Mouse (Mus musculus): ENCODE results near the gene Adgrl3. TPM values are rescaled to one million over a fixed set of nuclear protein-coding genes. Genes with fewer than 3 reads are reported as not detected.

Adgrl3 gene
- total RNA-seq, 1 experiment from 2014 or later, result 1.4 TPM

DNA sequence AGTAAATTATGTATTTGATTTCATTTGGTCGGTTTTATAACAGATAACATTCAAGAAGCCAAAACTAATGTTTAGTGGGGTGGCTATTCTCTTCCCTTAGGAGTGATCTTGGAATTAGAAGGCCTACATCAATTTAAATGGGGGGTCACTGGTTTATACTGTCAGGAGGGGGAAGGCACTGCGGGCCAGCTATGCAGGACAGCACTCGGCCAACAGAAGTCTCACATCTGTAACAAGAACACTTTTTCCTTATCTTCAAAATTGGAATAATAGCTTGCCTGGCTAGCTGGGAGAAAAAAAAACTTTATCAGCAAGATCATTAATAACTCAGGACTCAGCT, 325.1 kb downstream of the Adgrl3 start:
- ATAC-seq (ENCODE audit: extremely low read depth, insufficient number of reproducible peaks, low FRiP score, poor library complexity, severe bottlenecking), result no peak

DNA sequence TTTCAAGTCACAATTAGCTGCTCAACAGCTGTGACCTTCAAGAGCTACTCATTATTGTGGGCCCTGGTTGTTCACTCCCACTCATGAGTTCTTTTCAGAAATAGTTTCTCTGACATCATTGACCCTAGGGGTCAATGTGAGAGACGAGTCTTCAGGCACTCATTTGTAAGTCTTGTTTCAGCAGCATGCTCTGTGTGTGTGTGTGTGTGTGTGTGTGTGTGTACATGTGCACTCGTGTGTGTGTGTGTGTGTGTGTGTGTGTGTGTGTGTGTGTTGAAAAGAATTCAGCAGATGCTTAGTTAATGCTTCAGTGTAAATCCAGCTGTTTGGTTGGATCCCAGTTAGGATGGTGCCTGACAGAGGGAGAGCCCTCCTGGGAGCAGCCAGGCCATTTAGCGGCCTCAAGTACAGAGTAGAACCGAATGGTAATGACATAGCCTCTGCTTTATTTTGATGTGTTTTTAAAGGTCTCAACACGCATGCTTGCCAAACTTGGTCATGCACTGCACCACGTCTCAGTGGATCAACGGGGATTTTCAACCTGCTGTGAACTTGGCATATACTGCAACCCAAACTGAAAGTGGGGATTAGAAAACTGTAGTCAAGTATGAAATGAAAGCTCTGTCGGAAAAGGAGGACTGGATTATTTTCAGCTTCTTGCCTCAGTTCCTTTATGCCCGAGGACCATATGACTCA, 325.6 kb downstream of the Adgrl3 start:
- no peak for ATAC-seq (ENCODE audit: extremely low read depth, insufficient number of reproducible peaks, low FRiP score, poor library complexity, severe bottlenecking)

DNA sequence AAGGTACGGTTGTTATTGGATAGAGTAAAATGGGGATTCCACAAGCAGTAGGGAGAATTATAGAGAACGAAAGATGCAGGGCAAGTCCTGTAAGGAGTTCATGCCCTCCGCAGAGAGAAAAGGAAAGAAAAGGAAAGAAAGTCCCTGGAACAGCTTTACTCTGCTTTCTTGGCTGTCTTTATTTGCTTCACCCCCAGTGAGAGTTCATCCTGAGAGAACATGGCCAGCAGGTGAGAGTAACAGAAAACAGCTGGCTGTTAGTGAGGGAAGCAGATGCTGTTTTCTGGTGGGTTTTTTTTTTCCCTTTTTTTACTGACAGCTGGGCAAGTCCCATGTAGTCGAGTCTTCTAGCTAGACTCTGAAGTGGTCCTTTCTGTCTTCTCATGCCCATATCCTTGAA, 327.6 kb downstream of the Adgrl3 start:
- ATAC-seq (ENCODE audit: extremely low read depth, insufficient number of reproducible peaks, low FRiP score, poor library complexity, severe bottlenecking), result no peak

DNA sequence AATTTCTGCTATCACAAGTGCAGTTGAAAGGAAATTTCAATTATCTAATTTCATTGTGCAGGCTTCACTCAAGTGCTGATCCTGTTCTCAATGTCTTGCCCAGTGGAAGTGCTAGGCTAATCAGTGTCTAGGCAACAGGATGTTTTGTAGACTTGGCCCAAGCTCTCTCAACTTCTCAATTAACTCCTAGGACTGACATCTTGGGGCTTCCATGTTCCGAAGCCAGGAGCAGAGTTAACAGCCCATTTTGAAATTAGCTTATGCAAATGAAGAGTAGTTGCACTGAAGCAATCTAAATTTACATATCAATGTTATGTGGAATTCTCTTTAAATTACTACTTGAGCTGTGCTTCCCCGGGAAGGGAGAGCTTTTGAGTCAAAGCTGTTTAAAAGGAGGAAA, 339.6 kb downstream of the Adgrl3 start:
- ATAC-seq (ENCODE audit: extremely low read depth, insufficient number of reproducible peaks, low FRiP score, poor library complexity, severe bottlenecking), result no peak

DNA sequence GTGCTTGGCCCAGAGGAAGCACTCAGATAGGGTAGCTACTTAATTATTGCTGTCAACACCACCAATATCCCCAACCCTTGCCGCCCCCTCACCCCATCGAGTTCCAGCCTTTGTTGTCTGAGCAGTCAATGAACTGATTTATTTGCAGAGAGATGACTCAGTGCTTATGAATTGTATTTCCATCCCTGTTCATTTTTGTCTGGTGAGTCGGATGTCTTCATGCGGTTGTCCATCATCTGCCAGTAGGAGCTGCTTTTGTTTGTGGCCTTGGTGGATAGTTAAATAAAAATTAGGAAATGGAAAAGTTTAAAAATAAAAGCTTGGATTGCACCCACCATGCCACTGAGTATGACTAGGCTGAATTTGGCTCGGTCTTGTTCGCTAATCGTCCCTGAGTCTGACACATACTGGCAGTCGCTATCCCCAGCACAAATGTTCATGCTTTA, 344.3 kb downstream of the Adgrl3 start:
- ATAC-seq (ENCODE audit: extremely low read depth, insufficient number of reproducible peaks, low FRiP score, poor library complexity, severe bottlenecking), result no peak

DNA sequence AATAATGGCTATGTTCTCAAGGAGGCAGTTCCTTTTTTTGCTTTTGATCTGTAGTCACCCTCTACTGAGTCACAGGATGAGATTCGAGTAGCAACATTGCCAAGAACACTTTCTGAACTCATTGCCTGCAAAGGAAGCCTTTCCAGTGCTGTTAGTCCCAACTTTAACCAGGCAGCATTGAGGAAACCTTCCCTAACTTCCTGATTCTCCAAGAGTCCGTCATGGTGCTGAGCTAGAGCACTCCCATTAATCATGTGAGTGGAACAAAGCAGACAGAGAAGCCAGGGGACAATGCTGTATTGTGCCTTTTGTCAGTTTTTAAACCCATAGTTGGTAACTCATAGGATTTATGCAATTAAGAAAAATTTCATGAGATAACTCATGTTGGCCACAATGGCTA, 345.3 kb downstream of the Adgrl3 start:
- no peak for ATAC-seq (ENCODE audit: extremely low read depth, insufficient number of reproducible peaks, low FRiP score, poor library complexity, severe bottlenecking)

DNA sequence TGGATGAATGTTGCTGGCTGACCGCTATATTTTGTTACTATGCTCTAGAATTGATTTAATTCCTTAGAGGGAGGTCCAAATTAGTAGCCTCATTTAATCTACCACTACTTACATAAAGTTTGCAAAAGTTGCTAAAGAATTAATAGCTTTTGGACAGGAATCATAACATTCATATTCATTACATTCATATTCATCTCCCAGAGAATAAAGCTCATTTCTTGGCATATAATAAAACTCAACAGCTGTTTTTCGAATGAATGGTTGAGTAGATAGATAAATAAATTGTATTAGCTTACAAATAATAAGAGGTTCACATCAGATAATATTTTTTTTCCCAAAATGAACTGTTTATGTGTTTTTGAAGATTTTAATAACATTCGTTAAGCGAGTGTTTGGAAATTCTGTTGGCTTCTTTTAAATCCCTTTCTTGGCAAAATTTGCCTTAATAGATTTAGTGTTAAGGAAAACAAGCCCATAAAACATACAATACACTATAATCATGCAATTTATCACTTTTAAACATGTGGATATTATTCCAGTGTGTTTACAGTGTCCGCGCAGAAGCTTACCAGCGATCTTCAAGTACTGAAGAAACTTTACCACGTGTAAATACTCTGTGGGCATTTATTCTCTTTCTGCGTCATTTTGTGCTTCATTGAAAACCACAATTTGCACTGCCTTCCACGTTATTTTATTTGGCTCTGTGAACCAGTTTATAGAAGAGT, 350.4 kb downstream of the Adgrl3 start:
- no peak for ATAC-seq (ENCODE audit: extremely low read depth, insufficient number of reproducible peaks, low FRiP score, poor library complexity, severe bottlenecking)

DNA sequence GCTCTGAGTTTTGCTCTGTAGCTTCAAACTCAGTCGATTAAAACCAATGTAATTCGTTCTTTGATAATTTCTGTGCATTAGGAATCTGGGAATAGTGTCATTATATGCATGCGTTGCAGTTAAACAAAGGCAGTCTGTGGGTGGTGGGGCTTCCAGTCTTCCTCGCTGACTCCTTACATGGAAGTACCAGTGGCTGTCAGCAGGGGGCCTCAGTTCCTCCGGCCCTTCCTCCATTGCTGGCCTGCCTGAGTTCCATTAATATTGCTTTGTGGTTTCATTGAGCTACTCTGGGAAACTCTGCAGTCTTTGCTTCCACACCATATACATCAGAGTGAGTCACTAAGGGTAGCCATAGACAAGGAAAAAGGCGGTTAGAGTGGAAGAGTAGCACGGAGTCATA, 356.1 kb downstream of the Adgrl3 start:
- no peak for ATAC-seq (ENCODE audit: extremely low read depth, insufficient number of reproducible peaks, low FRiP score, poor library complexity, severe bottlenecking)

DNA sequence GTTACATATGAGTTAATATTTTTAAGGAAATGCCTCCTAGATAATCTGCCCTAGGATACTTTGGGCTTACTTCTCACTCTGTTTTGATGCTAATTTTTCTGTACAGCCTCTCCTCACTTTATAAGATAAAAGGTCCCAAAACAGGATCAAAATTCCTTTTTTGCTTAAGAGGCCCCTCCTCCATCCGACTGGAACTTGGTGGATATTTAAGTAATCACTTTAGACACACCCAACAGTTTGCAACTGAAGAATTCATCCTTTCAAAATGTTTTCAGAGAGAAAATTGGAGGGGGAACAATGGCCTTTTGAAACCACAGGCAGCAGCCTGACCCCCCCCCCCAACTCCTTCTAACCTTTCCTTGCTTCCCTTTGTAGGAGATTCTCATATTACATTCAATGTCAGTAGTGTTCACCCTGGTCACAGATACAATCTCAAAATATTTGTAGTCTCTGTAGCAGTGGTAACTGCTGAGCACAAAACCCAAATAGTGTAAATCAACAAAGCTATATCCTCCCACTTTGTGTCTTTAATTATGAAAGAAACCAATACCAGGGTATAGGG, 385.7 kb downstream of the Adgrl3 start:
- ATAC-seq (ENCODE audit: extremely low read depth, insufficient number of reproducible peaks, low FRiP score, poor library complexity, severe bottlenecking), result no peak

DNA sequence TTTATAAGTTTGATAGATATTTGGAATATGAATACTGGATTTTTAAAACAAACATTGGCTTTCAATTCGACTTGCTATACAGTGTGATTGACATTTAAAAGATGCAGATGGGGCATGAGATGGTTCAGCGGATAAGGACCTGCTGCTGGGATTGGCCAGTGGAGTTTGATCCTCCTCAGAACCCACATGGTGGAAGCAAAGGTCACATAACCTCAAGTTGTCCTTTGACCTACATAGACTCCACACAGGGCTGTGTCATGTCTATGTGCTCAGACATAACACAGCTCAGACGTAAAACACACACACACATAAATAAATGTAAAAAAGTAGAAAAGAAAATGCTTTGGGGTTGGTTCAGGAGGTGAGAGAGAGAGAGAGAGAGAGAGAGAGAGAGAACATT, 397.4 kb downstream of the Adgrl3 start:
- no peak for ATAC-seq (ENCODE audit: extremely low read depth, insufficient number of reproducible peaks, low FRiP score, poor library complexity, severe bottlenecking)

DNA sequence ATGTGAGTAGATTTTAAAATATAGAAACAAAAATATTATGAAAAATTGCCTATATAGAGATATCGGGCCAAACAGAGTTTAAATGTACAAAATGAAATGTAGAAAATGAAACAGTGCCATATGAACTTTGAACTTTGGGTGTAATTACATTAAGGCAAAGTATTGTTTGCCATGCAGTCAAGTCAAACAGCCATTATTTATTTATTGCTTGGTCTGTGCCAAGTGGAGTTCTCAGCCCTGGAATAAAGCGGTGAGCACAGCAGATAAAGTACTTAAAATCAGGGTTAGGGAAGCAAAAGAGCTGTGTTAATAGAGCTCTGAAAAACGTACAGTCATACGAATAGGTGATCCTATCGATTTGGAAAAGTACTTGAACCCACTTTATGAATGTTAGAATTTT, 407.5 kb downstream of the Adgrl3 start:
- no peak for ATAC-seq (ENCODE audit: extremely low read depth, insufficient number of reproducible peaks, low FRiP score, poor library complexity, severe bottlenecking)

DNA sequence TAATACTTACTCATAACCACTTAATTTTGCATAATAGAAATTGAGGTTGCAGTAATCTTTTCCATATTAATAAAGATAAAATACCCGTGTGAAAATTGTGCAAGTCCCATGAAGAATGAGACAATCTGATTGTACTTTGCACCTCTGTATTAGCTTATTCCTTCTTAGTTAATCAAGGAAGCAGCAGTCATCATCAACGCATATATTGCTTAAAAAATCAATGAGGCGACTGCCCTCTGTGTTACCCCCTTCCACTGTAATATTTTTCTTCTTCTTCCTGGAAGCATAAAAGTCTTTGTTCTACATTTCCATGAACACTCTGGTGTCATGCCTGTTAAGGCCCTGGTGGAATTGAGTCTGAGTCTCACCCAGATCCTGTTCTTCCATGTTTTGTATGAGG, 416.4 kb downstream of the Adgrl3 start:
- no peak for ATAC-seq (ENCODE audit: extremely low read depth, insufficient number of reproducible peaks, low FRiP score, poor library complexity, severe bottlenecking)

DNA sequence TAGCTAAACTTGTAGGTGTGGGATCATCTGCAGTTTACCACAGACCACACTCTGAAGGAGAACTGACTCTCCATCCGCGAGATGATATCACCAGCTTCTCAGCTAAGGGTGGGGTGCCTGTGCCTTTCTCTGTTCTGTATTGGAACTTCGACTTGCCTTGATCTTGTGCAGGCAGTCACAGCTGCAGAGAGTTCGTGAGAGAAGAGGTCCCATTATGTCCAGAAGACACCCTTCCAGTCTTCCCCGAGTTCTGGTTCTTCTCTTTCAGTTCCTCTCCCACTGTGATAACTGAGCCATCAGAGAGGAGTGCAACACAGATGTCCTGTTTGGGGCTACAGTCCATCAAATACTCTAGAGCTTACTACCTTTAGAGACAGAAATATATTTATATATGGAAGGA, 422.2 kb downstream of the Adgrl3 start:
- ATAC-seq (ENCODE audit: extremely low read depth, insufficient number of reproducible peaks, low FRiP score, poor library complexity, severe bottlenecking), result no peak

DNA sequence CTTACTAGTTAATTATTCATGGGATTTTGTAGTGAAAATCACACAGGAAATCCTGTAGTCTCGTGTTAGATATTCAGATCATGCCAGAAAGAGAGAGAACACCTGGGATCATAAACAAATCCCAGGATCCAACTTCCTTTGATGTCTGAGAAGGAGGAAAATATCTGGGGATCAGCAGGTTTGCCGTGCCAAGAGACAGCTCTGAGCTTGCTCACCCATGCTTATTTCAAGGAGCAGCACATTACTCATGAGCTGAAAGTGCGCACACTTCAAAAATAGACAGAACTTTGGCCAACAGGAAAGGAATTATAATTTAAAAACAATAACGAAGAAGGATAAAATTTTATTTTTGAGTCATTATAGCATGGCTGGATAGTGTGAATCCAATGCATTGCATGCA, 446.0 kb downstream of the Adgrl3 start:
- ATAC-seq (ENCODE audit: extremely low read depth, insufficient number of reproducible peaks, low FRiP score, poor library complexity, severe bottlenecking), result no peak

DNA sequence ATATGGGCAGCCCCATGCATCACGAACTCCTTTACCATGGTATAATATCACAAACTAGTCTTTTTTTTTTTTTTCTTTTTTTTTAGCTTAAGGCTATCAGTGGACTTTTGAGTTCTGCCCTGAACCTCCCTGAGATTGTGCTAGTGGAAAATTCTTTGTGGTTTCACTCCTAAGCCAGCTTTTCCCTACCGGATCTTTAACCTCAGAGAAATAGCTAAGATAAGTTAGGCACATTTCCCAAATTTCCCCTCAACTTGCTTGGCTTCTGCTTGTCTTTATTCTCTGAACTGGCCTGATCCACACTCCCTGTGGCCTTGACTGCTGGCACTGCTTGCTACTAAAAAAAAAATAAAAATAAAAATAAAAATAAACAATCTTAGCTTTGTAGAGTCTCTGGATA, 454.7 kb downstream of the Adgrl3 start:
- no peak for ATAC-seq (ENCODE audit: extremely low read depth, insufficient number of reproducible peaks, low FRiP score, poor library complexity, severe bottlenecking)

DNA sequence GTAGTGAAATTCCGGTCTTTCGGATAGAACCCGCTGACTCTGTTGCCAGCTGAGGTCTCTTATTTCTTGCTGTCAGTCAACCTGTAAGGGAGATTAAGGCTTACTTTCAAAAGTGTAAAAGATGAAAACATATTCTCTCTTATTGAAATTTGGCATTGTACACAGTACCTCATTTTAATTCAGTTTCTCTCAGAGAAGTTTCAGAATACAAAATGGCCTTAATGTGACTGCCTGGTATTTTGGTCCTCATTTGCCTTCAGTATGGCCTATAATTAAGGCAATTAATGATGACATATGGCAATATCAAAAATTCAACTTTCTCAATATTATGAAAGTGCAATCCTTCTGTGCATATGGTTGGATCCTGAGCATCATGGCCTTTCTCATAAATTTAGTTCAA, 455.5 kb downstream of the Adgrl3 start:
- ATAC-seq (ENCODE audit: extremely low read depth, insufficient number of reproducible peaks, low FRiP score, poor library complexity, severe bottlenecking), result no peak

DNA sequence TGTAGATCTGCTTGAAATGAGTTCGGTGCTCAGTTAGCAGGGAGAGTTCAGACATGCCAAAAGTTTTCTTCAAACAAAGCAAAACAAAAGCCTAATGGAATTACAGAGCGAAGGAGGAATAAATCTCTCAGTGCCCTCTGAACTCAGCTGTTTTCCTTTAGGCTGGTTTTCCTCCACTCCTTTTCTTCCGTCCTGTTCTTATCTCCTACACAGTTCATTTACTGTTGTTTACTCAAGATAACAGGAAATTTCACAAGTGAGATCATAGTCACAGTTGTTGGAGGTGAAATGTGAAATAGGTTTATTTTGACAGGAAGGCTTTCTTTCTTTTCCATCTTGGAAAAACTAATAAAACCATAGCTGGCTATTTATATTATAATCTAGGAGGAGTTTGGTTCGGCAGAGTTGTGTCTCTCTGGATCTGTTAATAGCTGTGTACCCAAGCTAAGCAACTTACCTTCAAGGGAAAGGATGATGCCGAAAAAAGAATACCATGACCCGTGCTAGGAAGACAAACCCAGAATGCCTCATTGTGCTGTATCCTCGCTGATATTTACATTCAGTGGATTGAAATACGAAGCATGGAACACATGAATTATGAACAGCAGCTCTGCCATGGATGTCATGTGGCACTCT, 456.2 kb downstream of the Adgrl3 start:
- ATAC-seq (ENCODE audit: extremely low read depth, insufficient number of reproducible peaks, low FRiP score, poor library complexity, severe bottlenecking), result no peak

DNA sequence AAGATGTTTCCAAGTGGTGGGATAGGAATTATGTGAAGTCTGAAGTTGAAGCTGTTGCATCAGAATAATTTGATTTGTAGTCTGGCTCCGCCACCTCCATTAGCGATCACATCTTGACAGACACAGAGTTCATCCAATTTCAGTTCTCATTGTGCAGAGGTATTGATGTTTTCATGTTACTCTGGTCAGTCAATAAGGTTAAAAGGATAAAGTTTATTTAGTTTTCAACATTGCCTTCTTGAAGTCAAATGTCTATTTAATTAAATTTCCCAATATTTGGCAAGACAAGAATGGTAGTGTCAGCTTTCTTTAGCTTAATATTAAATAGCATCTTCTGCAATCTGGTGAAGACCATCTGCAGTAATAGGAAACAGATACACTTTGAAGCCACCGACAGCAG, 461.0 kb downstream of the Adgrl3 start:
- ATAC-seq (ENCODE audit: extremely low read depth, insufficient number of reproducible peaks, low FRiP score, poor library complexity, severe bottlenecking), result no peak

DNA sequence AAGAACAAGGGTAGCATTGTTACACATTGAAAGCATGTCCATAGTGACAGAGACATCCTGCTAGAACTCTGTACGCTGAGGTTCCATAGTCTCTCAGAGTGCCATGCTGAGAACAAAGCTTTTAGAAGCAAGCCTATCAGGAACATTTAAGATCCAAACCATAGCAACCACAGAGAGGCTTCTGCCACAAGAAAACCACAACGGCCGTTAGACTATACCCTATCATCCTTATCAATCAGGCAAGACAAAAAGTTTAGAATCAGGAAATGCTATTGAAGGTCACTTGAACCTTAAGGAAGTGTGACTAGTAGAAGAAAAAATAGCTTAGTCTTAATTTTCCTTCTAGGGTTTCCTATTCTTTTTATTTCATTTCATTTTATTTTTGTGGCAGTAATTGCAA, 464.0 kb downstream of the Adgrl3 start:
- ATAC-seq (ENCODE audit: extremely low read depth, insufficient number of reproducible peaks, low FRiP score, poor library complexity, severe bottlenecking), result no peak

DNA sequence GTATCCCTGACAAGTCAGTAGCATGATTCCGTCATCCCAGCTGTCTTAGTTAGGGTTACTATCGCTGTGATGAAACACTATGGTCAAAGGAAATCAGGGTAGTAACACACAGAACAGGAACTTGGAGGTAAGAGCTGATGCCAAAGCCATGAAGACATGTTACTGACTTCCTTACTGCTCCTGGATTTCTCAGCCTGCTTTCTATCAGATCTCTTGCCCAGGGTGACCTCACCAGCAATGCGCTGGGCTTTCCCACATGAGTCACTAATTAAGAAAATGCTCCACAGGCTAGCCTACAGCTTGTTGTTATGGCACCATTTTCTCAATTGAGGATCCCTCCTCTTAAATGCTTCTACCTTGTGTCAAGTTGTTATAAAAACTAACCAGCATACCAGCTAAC, 481.1 kb downstream of the Adgrl3 start:
- no peak for ATAC-seq (ENCODE audit: extremely low read depth, insufficient number of reproducible peaks, low FRiP score, poor library complexity, severe bottlenecking)

All from neutrophil, adult 5-6 weeks (primary cell).